Mouse (Mus musculus) hindbrain, embryonic 11.5 days (tissue): Measurements from ENCODE around the gene Spata2l. TPM values are rescaled to one million over a fixed set of nuclear protein-coding genes. Genes with fewer than 3 reads are reported as not detected.
A peak's percentile ranks its signal among the peaks of the same experiment; 100 is the strongest.

ENCODE experiments used
- ATAC-seq: fragments of 200-750 bp; cut with Nextera tagmentation; 2 replicates; pipeline ENCODE4 v1.8.0; 2017; ENCODE audit warnings: mild to moderate bottlenecking, moderate TSS enrichment, moderate library complexity; ENCODE audit not compliant: low FRiP score
- DNase-seq: peaks from one replicate; pipeline ENCODE4 v3.0.0-alpha.2; 2015; ENCODE audit warnings: low spot score
- H3K27ac ChIP-seq: fragments of 300-500 bp; sonication (generic); 2 replicates; pipeline ENCODE4 v1.5.1; 2014; ENCODE audit warnings: mild to moderate bottlenecking, low read depth, low read length
- H3K27me3 ChIP-seq: fragments of 300-500 bp; sonication (generic); 2 replicates; pipeline ENCODE4 v1.6.1; 2014; ENCODE audit warnings: mild to moderate bottlenecking, low read length, moderate library complexity, mixed read lengths; ENCODE audit not compliant: control insufficient read depth, insufficient read depth
- H3K36me3 ChIP-seq: fragments of 300-500 bp; sonication (generic); 2 replicates; pipeline ENCODE4 v1.6.1; 2014; ENCODE audit warnings: mild to moderate bottlenecking, low read length, moderate library complexity, mixed read lengths; ENCODE audit not compliant: control insufficient read depth, insufficient read depth
- H3K4me1 ChIP-seq: fragments of 300-500 bp; sonication (generic); replicated peaks from 2 replicates; pipeline ENCODE4 v1.6.1; 2014; ENCODE audit warnings: low read length, mixed read lengths; ENCODE audit not compliant: control insufficient read depth, insufficient read depth
- H3K4me2 ChIP-seq: fragments of 300-500 bp; sonication (generic); replicated peaks from 2 replicates; pipeline ENCODE4 v1.6.1; 2014; ENCODE audit warnings: mild to moderate bottlenecking, low read depth, low read length
- H3K4me3 ChIP-seq: fragments of 300-500 bp; sonication (generic); 2 replicates; pipeline ENCODE4 v1.5.1; 2014; ENCODE audit warnings: low read depth, low read length
- H3K9ac ChIP-seq: fragments of 300-500 bp; sonication (generic); 2 replicates; pipeline ENCODE4 v1.6.1; 2014; ENCODE audit warnings: low read depth, low read length
- H3K9me3 ChIP-seq: fragments of 300-500 bp; sonication (generic); 2 replicates; pipeline ENCODE4 v1.6.1; 2016; ENCODE audit warnings: low read length; ENCODE audit not compliant: control insufficient read depth
- WGBS: fragments of 180-500 bp; shearing (Covaris S2); extraction: QIAGEN DNeasy Blood & Tissue Kit; methylation state at CpG from one replicate; pipeline ENCODE4 v1.1.7; 2014; 5-methylcytosine and 5-hydroxymethylcytosine counted together
- polyA plus RNA-seq: library from polyadenylated mRNA; unstranded; fragments of >200 nt; fragmentation: Nextera tagmentation; extraction: Ambion mirVana; gene quantifications from 2 replicates; pipeline ENCODE4 v1.2.1, GENCODE M21; 2014

Spata2l gene
- polyA plus RNA-seq, 1 experiment from 2014 or later = 2.2 TPM

DNA sequence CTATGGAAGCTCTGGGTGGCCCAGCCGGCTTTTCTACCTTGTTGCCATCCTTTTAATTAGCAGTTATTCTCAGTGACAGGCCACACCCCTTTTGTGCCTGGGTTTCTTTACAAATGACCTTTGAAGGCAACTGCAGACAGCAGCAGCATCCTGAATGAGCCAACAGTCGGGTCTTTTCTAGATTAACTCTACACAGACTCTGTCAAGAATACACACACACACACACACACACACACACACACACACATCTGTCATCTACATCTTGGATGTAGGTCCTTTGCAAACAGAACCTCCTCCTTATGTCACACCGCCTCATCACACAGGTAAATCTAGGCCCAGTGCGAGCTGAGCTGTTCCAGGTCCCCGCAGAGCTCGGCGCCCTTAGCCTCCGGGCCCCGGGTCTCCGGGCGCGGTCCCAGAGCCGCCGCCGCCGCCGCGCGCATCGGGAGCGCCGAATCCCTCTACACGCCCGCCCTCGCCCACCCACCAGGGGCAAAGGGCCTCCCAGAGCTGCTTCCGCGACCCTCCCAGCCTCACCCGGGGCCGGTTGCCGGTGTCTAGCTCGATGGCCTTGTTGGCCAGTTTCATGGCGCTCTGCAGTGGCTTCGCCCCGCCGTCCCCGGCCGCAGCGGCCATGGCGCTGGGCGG, 17.5 kb upstream of the Spata2l start:
- Histone ChIP-seq H3K27ac (peak overlapping the region; percentile 85), H3K9me3 (no peaks in the 10 kb centered on the region), H3K4me2 (peak overlapping the region; percentile 97), H3K27me3 (no peaks in the 10 kb centered on the region), H3K4me1 (peaks cover 11% of the 10 kb centered on the region), H3K4me3 (peak overlapping the region; percentile 96), H3K9ac (peak overlapping the region; percentile 98), H3K36me3 (0 out of 2 replicates have a peak, but pooled peaks cover 2% of the 10 kb centered on the region)
- ATAC-seq (no peak; the same call in none of the 2 replicates), DNase-seq (no peak)
- under 1% methylated on average over 23 of the region's 40 CpGs for WGBS

DNA sequence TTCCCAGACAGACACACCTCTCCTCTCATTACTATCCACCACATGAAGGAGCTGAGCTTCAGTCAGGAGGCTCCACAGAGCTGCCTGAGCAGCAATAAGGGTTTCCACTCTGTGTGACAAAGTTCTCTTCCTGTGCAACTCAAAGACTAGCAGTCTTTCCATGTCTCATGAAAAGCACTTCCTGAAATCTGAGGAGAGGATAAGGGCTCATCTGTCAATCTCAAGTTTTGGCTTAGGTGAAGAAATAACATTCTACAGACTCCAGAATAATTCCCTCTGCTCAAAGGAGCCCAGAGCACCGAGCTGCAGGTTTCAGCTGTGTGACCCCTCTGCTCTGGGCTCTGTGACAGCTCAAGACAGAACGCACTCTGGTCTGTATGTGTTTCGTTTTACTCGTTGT, 16.9 kb upstream of the Spata2l start:
- H3K4me3 ChIP-seq = peak overlapping the region; percentile 96
- 74% methylated on average over 4 of the region's 4 CpGs for WGBS
- peak overlapping the region; percentile 97; the same call in 1 of the 2 replicates for H3K4me2 ChIP-seq
- no peaks in the 10 kb centered on the region for H3K9me3 ChIP-seq
- 0 out of 2 replicates have a peak, but pooled peaks cover 2% of the 10 kb centered on the region for H3K36me3 ChIP-seq
- H3K4me1 ChIP-seq = peaks cover 11% of the 10 kb centered on the region
- no peaks in the 10 kb centered on the region for H3K27me3 ChIP-seq
- H3K9ac ChIP-seq = peak overlapping the region; percentile 98; the same call in 1 of the 2 replicates
- DNase-seq (no peak), ATAC-seq (no peak)
- H3K27ac ChIP-seq = no peak overlapping the region

DNA sequence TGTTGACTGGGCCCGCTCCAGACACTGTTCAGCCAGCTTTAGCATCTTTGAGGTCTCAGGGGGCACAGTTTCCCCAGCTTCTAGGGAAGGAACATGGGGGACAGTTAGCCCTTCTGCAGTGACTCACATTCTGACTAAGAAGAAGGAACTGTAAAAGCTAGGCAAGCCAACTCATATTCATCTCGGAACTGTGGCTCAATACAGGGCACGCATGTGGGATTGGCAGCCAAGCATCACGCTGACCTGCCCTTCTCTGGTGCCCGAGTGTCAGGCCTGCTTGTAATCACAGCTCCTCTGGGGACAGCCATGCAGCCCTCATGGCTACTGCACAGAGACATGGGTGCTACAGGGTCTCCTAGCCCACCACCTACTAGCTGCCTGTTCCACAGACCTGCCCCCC, 14.9 kb upstream of the Spata2l start:
- Histone ChIP-seq H3K27ac (no peak overlapping the region), H3K4me1 (peaks cover 11% of the 10 kb centered on the region), H3K36me3 (0 out of 2 replicates have a peak, but pooled peaks cover 4% of the 10 kb centered on the region), H3K9ac (no peak overlapping the region), H3K9me3 (no peaks in the 10 kb centered on the region), H3K4me3 (no peak overlapping the region), H3K27me3 (no peaks in the 10 kb centered on the region), H3K4me2 (no peak overlapping the region)
- ATAC-seq (no peak), DNase-seq (no peak)
- WGBS = 93% methylated on average over 5 of the region's 5 CpGs

DNA sequence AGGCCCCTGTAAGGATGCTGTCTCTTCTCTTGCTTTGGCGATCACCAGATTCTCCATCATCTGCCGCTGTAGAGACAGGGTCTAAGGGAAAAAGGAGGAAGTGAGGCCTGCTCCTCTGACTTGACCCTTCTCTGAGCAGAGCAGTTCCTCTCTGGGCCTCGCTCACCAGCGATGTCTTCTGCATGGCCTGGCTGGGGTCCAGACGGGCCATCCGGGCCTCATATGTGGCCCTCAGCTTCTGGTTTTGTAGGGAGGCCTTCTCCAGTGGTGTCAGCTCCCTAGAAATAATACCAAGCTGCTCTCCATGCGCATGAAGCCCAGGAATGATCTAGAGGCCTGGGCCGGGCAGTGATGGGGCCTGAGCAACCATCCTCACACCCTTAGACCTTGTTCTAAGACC, 12.6 kb upstream of the Spata2l start:
- DNase-seq (no peak), ATAC-seq (no peak)
- Histone ChIP-seq H3K4me2 (no peak overlapping the region), H3K4me1 (no peaks in the 10 kb centered on the region; the same call in 1 of the 2 replicates), H3K9me3 (no peaks in the 10 kb centered on the region), H3K4me3 (no peak overlapping the region), H3K27ac (no peak overlapping the region), H3K27me3 (no peaks in the 10 kb centered on the region), H3K9ac (no peak overlapping the region), H3K36me3 (peaks cover 10% of the 10 kb centered on the region; the same call in 1 of the 2 replicates)
- 94% methylated on average over 8 of the region's 8 CpGs for WGBS

DNA sequence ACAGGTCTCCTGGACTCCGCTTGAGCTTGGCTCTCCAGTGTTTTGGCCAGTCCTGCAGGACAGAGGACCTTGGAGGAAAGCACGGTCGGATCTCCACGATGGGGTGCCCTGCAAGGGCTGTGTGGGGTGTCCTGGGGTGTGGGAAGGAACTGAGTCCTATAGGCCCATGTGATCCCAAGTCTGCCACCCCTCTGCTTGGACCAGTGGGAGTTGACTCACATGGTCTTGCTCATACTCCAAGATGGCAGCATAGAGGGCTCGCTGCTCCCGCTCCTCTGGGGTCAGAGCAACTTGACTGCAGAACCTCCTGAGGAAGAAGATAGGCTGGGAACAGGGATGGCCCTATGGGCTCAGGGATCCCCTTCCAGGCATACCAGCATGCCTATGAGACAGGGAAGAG, 11.7 kb upstream of the Spata2l start:
- no peaks in the 10 kb centered on the region for H3K9me3 ChIP-seq
- no peak for ATAC-seq
- no peak for DNase-seq
- H3K27me3 ChIP-seq = no peaks in the 10 kb centered on the region
- H3K4me2 ChIP-seq = no peak overlapping the region
- H3K36me3 ChIP-seq = peaks cover 10% of the 10 kb centered on the region; the same call in 1 of the 2 replicates
- H3K27ac ChIP-seq = no peak overlapping the region
- no peak overlapping the region for H3K9ac ChIP-seq
- H3K4me1 ChIP-seq = no peaks in the 10 kb centered on the region
- H3K4me3 ChIP-seq = no peak overlapping the region
- WGBS = 94% methylated on average over 6 of the region's 6 CpGs

DNA sequence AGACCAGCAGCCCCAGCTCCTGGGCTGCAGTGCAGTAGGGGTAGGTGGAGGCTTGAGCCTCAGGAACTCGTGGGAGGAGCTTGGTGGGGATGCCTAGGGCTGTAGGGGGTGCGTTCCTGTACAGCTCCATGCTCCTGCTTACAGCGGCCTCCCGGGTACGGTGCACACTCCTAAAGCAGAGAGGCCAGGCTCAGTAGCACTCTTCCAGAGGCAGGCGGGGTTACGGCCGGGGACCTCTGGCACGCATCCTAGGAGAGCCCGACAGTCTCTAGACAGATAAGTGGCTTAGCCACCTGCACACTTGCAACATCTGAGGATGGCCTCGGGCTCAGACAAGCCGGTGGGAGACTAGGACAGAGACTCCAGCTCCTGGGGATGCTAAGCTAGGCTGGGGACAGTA, 9.5 kb upstream of the Spata2l start:
- DNase-seq (no peak), ATAC-seq (no peak)
- H3K27ac ChIP-seq = no peak overlapping the region
- WGBS = 85% methylated on average over 12 of the region's 12 CpGs
- no peaks in the 10 kb centered on the region for H3K9me3 ChIP-seq
- no peak overlapping the region for H3K9ac ChIP-seq
- no peaks in the 10 kb centered on the region for H3K4me1 ChIP-seq
- no peak overlapping the region for H3K4me3 ChIP-seq
- peaks cover 10% of the 10 kb centered on the region; the same call in 1 of the 2 replicates for H3K36me3 ChIP-seq
- H3K27me3 ChIP-seq = no peaks in the 10 kb centered on the region
- H3K4me2 ChIP-seq = no peak overlapping the region

DNA sequence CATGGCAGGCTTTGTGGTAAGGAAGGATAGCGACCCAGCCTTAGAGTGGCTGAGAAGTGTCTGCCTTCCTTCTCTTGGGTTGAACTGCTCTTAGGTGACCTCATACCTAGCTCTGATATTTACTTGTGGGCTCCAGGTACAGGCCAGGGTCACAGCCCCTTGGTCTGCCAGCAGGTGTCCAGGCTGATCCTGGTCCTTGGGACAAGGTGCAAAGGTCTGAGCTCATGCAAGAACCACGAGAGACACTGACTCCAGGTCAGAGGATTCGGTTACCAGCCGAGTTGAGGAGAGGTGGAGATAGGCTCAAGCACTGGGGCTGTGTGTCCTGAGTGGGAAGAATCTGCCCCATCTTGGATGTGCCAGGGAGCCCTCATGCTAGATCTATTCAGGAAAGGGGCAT, 8.3 kb upstream of the Spata2l start:
- Histone ChIP-seq H3K27me3 (no peaks in the 10 kb centered on the region), H3K4me2 (no peak overlapping the region), H3K9ac (no peak overlapping the region), H3K27ac (no peak overlapping the region), H3K4me3 (no peak overlapping the region), H3K4me1 (no peaks in the 10 kb centered on the region), H3K36me3 (peaks cover 10% of the 10 kb centered on the region; the same call in 1 of the 2 replicates), H3K9me3 (no peaks in the 10 kb centered on the region)
- no peak for ATAC-seq
- 95% methylated on average over 4 of the region's 4 CpGs for WGBS
- no peak for DNase-seq

DNA sequence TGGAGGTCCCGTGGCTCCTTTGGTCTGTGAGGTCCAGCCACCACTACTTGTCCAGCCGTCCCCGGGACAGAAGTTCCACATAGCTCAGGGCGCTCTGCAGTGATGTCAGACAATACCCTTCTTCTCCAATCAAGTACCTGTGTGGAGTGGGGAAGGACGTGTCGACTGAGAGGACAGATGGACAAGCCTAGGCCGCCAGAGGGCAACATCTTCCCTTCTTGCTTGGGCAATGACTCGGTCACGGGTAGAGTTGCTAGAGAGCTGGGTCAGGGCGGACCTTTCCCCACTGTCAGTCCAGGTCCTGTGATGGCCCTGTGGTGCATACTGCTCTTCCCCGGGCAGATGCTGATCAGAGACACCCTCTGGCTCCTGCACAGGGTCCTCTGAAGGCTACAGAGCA, 7.0 kb upstream of the Spata2l start:
- ATAC-seq (no peak), DNase-seq (no peak)
- Histone ChIP-seq H3K9ac (no peak overlapping the region), H3K27me3 (no peaks in the 10 kb centered on the region), H3K9me3 (no peaks in the 10 kb centered on the region), H3K36me3 (peaks cover 10% of the 10 kb centered on the region; the same call in 1 of the 2 replicates), H3K4me1 (no peaks in the 10 kb centered on the region), H3K4me3 (no peak overlapping the region), H3K4me2 (no peak overlapping the region), H3K27ac (no peak overlapping the region)
- WGBS = 71% methylated on average over 11 of the region's 11 CpGs
